Mouse (Mus musculus) bone marrow, adult 2 months (tissue): ENCODE data around the gene Fgfr2.

Source experiments
- CTCF ChIP-seq: fragments of 200-500 bp; IDR thresholded peaks from 2 replicates; pipeline ENCODE4 v1.5.1; 2011; ENCODE audit warnings: low read length, control low read depth; ENCODE audit not compliant: control insufficient read depth, insufficient read depth
- POLR2A ChIP-seq: fragments of 200-500 bp; IDR thresholded peaks from 2 replicates; pipeline ENCODE4 v1.6.1; 2011; ENCODE audit warnings: low read depth, mild to moderate bottlenecking, control low read depth, low read length, borderline replicate concordance; ENCODE audit not compliant: control insufficient read depth

- TF ChIP-seq CTCF, result no peak
- no peak for TF ChIP-seq POLR2A
Observed at GRCm38 (mm10) chr7:132767999-132768370, 355.2 kb downstream of the Fgfr2 start.
